ENCODE assay signal across 10 mouse cellular contexts in the genomic region with DNA sequence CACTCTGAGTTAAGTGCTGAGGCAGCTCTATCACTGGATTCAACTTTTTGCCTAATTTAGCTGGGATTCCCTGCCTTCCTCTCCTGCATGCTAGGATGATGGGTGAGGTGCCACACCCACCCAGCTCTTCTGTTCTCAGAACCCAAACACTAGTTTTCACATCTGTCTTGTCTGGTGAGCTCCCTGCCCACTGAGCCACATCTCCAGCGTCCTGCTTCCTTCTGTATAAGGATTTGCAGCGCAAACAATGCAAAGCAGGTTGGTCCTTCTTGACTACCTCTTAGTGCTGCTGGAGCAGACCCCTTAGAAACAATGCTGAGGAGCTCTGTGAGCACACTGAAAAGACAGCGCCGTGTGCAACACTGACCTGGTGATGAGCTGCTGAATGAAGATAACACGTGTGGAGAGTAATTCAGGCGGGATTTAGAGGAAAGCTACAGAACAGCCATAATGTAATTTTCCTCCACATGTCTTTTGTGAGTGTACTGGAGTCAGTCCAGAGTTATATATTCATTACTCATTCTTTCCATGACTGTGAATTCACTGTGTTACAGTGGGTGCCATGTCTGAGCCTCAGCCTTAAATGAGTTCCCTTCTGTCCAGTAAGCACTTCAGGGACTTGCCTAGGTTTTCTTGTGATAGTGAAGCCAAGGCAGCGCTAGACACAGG. TPM values are rescaled to one million over a fixed set of nuclear protein-coding genes. Genes with fewer than 3 reads are reported as not detected.
DNase-seq lines count a peak whose midpoint lies in the region; ATAC-seq and TF ChIP-seq lines count a peak whose summit lies in the region.
"Had no signal": no experiment of that assay in that cellular context is flagged by ENCODE, and none has a peak within 500 bp of the region (broad histone marks: within the 10 kb centered on the region; RNA-seq: fewer than 3 reads in every experiment).

No protein-coding gene starts in this region.

- H3K4me1 ChIP-seq in intestine, embryonic 16.5 days (ENCODE audit: control insufficient read depth, insufficient read depth, low read length), result no peaks in the 10 kb centered on the region
- no peaks in the 10 kb centered on the region for H3K4me1 ChIP-seq in intestine, postnatal 0 days (replicated peaks; ENCODE audit: control insufficient read depth, insufficient read depth, low read length)
- no peaks in the 10 kb centered on the region for H3K4me1 ChIP-seq in midbrain, embryonic 14.5 days (ENCODE audit: control insufficient read depth, insufficient read depth, low read length)
- H3K4me1 ChIP-seq in midbrain, embryonic 11.5 days (ENCODE audit: control insufficient read depth, insufficient read depth, low read length), result no peaks in the 10 kb centered on the region
- H3K4me1 ChIP-seq in stomach, embryonic 15.5 days, result no peaks in the 10 kb centered on the region

- TF ChIP-seq CTCF in intestine, postnatal 0 days (IDR thresholded peaks at IDR 0.05; ENCODE audit: low read depth), result no peak

- H3K4me3 ChIP-seq in intestine, embryonic 16.5 days (ENCODE audit: low read length), result no peak overlapping the region
- H3K4me3 ChIP-seq in intestine, postnatal 0 days (ENCODE audit: low read depth, low read length), result no peak overlapping the region
- no peak overlapping the region for H3K4me3 ChIP-seq in midbrain, embryonic 14.5 days (replicated peaks; ENCODE audit: low read depth, low read length)
- no peak overlapping the region for H3K4me3 ChIP-seq in midbrain, embryonic 11.5 days (ENCODE audit: low read depth, low read length)
- H3K4me3 ChIP-seq in stomach, embryonic 15.5 days (replicated peaks), result no peak overlapping the region

- peak overlapping the region; percentile 37; the same call in 1 of the 2 replicates for H3K27ac ChIP-seq in intestine, embryonic 16.5 days (ENCODE audit: low read length)
- no peak overlapping the region for H3K27ac ChIP-seq in intestine, postnatal 0 days (ENCODE audit: low read depth, low read length)
- H3K27ac ChIP-seq in midbrain, embryonic 14.5 days (replicated peaks; ENCODE audit: low read depth, low read length), result 0 out of 2 replicates have a peak overlapping the region, but pooled peaks have one; percentile 13
- H3K27ac ChIP-seq in midbrain, embryonic 11.5 days (ENCODE audit: low read depth, low read length), result no peak overlapping the region
- H3K27ac ChIP-seq in stomach, embryonic 15.5 days, result peak overlapping the region; percentile 58; the same call in 1 of the 2 replicates

- ATAC-seq in intestine, embryonic 16.5 days, result no peak
- no peak for ATAC-seq in intestine, postnatal 0 days
- ATAC-seq in midbrain, embryonic 14.5 days (ENCODE audit: low FRiP score, low TSS enrichment), result no peak
- ATAC-seq in midbrain, embryonic 11.5 days (ENCODE audit: low FRiP score), result no peak
- no peak for ATAC-seq in stomach, embryonic 15.5 days (ENCODE audit: insufficient read depth, low FRiP score, low read depth)

- no peak overlapping the region for H3K9ac ChIP-seq in intestine, embryonic 16.5 days (ENCODE audit: low read depth, low read length)
- no peak overlapping the region; the same call in 1 of the 2 replicates for H3K9ac ChIP-seq in intestine, postnatal 0 days (ENCODE audit: low read depth, low read length)
- H3K9ac ChIP-seq in midbrain, embryonic 14.5 days (replicated peaks; ENCODE audit: low read length), result no peak overlapping the region
- H3K9ac ChIP-seq in midbrain, embryonic 11.5 days (ENCODE audit: low read length), result no peak overlapping the region
- H3K9ac ChIP-seq in stomach, embryonic 15.5 days, result no peak overlapping the region

- H3K27me3 ChIP-seq in intestine, embryonic 16.5 days (replicated peaks; ENCODE audit: control insufficient read depth, insufficient read depth, low read length), result no peaks in the 10 kb centered on the region
- H3K27me3 ChIP-seq in intestine, postnatal 0 days (replicated peaks; ENCODE audit: control insufficient read depth, insufficient read depth, low read length), result no peaks in the 10 kb centered on the region
- no peaks in the 10 kb centered on the region for H3K27me3 ChIP-seq in midbrain, embryonic 14.5 days (ENCODE audit: control insufficient read depth, insufficient read depth, low read length)
- H3K27me3 ChIP-seq in midbrain, embryonic 11.5 days (ENCODE audit: control insufficient read depth, insufficient read depth, low read length), result no peaks in the 10 kb centered on the region
- H3K27me3 ChIP-seq in stomach, embryonic 15.5 days (replicated peaks), result no peaks in the 10 kb centered on the region

- 69% methylated on average over 7 of the region's 7 CpGs for WGBS in intestine, embryonic 16.5 days
- WGBS in intestine, postnatal 0 days, result 59% methylated on average over 7 of the region's 7 CpGs
- 78% methylated on average over 7 of the region's 7 CpGs for WGBS in midbrain, embryonic 14.5 days
- 85% methylated on average over 7 of the region's 7 CpGs for WGBS in midbrain, embryonic 11.5 days
- WGBS in stomach, embryonic 15.5 days, result 67% methylated on average over 7 of the region's 7 CpGs

- H3K4me2 ChIP-seq in intestine, embryonic 16.5 days (ENCODE audit: low read depth, low read length), result no peak overlapping the region
- H3K4me2 ChIP-seq in intestine, postnatal 0 days (replicated peaks; ENCODE audit: low read depth), result no peak overlapping the region
- no peak overlapping the region for H3K4me2 ChIP-seq in midbrain, embryonic 14.5 days (ENCODE audit: low read length)
- H3K4me2 ChIP-seq in midbrain, embryonic 11.5 days, result no peak overlapping the region
- no peak overlapping the region for H3K4me2 ChIP-seq in stomach, embryonic 15.5 days

- H3K36me3 ChIP-seq in intestine, embryonic 16.5 days (ENCODE audit: control insufficient read depth, insufficient read depth, low read length), result no peaks in the 10 kb centered on the region
- H3K36me3 ChIP-seq in intestine, postnatal 0 days (ENCODE audit: control insufficient read depth, insufficient read depth), result no peaks in the 10 kb centered on the region
- H3K36me3 ChIP-seq in midbrain, embryonic 14.5 days (ENCODE audit: control insufficient read depth, insufficient read depth, low read length), result no peaks in the 10 kb centered on the region
- no peaks in the 10 kb centered on the region for H3K36me3 ChIP-seq in midbrain, embryonic 11.5 days (ENCODE audit: control insufficient read depth, insufficient read depth, low read length)
- H3K36me3 ChIP-seq in stomach, embryonic 15.5 days, result no peaks in the 10 kb centered on the region

- no peaks in the 10 kb centered on the region for H3K9me3 ChIP-seq in intestine, embryonic 16.5 days (ENCODE audit: control insufficient read depth, low read length)
- H3K9me3 ChIP-seq in intestine, postnatal 0 days (ENCODE audit: control insufficient read depth), result no peaks in the 10 kb centered on the region
- no peaks in the 10 kb centered on the region for H3K9me3 ChIP-seq in midbrain, embryonic 14.5 days (ENCODE audit: control insufficient read depth, low read length)
- H3K9me3 ChIP-seq in midbrain, embryonic 11.5 days (ENCODE audit: control insufficient read depth, low read length), result no peaks in the 10 kb centered on the region
- no peaks in the 10 kb centered on the region for H3K9me3 ChIP-seq in stomach, embryonic 15.5 days

- DNase-seq in adrenal gland, adult 2 months, result peak; percentile 10
- no peak for DNase-seq in adrenal gland, postnatal 4 days (ENCODE audit: low spot score in 2 of 2)
- DNase-seq in midbrain, embryonic 14.5 days, result no peak
- no peak for DNase-seq in midbrain, embryonic 11.5 days (ENCODE audit: low spot score, missing footprints)
- DNase-seq in thymus, adult 18-20 months, result no peak
- DNase-seq: cerebellum, adult 8-10 months; left cerebral cortex, postnatal 4 days had no signal

RNA-seq across cellular contexts. Expression of gene Stard9, which starts 23.5 kb away (rescaled TPM):
- total RNA-seq in adrenal gland, adult 2 months (2021), result 1 to 10 TPM; 8.7 to 9.0 TPM
- 5.1 and 5.9 TPM in 2 replicates for polyA plus RNA-seq in adrenal gland, adult 2 months (2012; rRNA removed)
- 10 to 100 TPM; 23.7 to 26.2 TPM for total RNA-seq in adrenal gland, postnatal 4 days (2021)
- polyA plus RNA-seq in intestine, embryonic 16.5 days (2015; fragmentation: Nextera tagmentation; extraction: Ambion mirVana), result 2.5 and 3.3 TPM in 2 replicates
- polyA plus RNA-seq in intestine, postnatal 0 days (2015; fragmentation: Nextera tagmentation; extraction: Ambion mirVana), result 1.6 and 2.4 TPM in 2 replicates
- polyA plus RNA-seq in midbrain, embryonic 14.5 days (2014; fragmentation: Nextera tagmentation; extraction: Ambion mirVana), result 4.7 and 4.8 TPM in 2 replicates
- polyA plus RNA-seq in midbrain, embryonic 11.5 days (2014; fragmentation: Nextera tagmentation; extraction: Ambion mirVana), result 3.2 and 3.8 TPM in 2 replicates
- 4.3 and 4.4 TPM in 2 replicates for polyA plus RNA-seq in stomach, embryonic 15.5 days (2015; fragmentation: Nextera tagmentation; extraction: Ambion mirVana)

RNA-seq across cellular contexts. Expression of gene Lrrc57, which starts 43.1 kb away (rescaled TPM):
- total RNA-seq in adrenal gland, adult 2 months (2021), result 10 to 100 TPM; 17.9 to 21.6 TPM
- polyA plus RNA-seq in adrenal gland, adult 2 months (2012; rRNA removed), result 5.8 and 7.6 TPM in 2 replicates
- total RNA-seq in adrenal gland, postnatal 4 days (2021), result 10 to 100 TPM; 17.3 to 21.9 TPM
- polyA plus RNA-seq in intestine, embryonic 16.5 days (2015; fragmentation: Nextera tagmentation; extraction: Ambion mirVana), result 19.5 and 22.4 TPM in 2 replicates
- 23.6 and 24.7 TPM in 2 replicates for polyA plus RNA-seq in intestine, postnatal 0 days (2015; fragmentation: Nextera tagmentation; extraction: Ambion mirVana)
- polyA plus RNA-seq in midbrain, embryonic 14.5 days (2014; fragmentation: Nextera tagmentation; extraction: Ambion mirVana), result 25.1 and 26.5 TPM in 2 replicates
- 31.8 and 35.9 TPM in 2 replicates for polyA plus RNA-seq in midbrain, embryonic 11.5 days (2014; fragmentation: Nextera tagmentation; extraction: Ambion mirVana)
- 17.8 and 19.9 TPM in 2 replicates for polyA plus RNA-seq in stomach, embryonic 15.5 days (2015; fragmentation: Nextera tagmentation; extraction: Ambion mirVana)

RNA-seq across cellular contexts. Expression of gene Haus2, which starts 43.2 kb away (rescaled TPM):
- total RNA-seq in adrenal gland, adult 2 months (2021), result 10 to 100 TPM in 1 of 2 experiments, 1 to 10 TPM in 1; 9.4 to 12.6 TPM
- 0.61 and 0.95 TPM in 2 replicates for polyA plus RNA-seq in adrenal gland, adult 2 months (2012; rRNA removed)
- total RNA-seq in adrenal gland, postnatal 4 days (2021), result 10 to 100 TPM; 20.6 to 24.1 TPM
- polyA plus RNA-seq in intestine, embryonic 16.5 days (2015; fragmentation: Nextera tagmentation; extraction: Ambion mirVana), result 16.9 and 20.6 TPM in 2 replicates
- 11.1 and 11.6 TPM in 2 replicates for polyA plus RNA-seq in intestine, postnatal 0 days (2015; fragmentation: Nextera tagmentation; extraction: Ambion mirVana)
- 27.4 and 32.6 TPM in 2 replicates for polyA plus RNA-seq in midbrain, embryonic 14.5 days (2014; fragmentation: Nextera tagmentation; extraction: Ambion mirVana)
- 39.3 and 42.5 TPM in 2 replicates for polyA plus RNA-seq in midbrain, embryonic 11.5 days (2014; fragmentation: Nextera tagmentation; extraction: Ambion mirVana)
- 21.7 and 23.0 TPM in 2 replicates for polyA plus RNA-seq in stomach, embryonic 15.5 days (2015; fragmentation: Nextera tagmentation; extraction: Ambion mirVana)

Comparison
In these comparisons a context has a peak if more than half of its experiments do, and no peak if none do; other contexts are left out.
1. H3K27ac ChIP-seq: peak in intestine, embryonic 16.5 days (single experiment), midbrain, embryonic 14.5 days (single experiment) and stomach, embryonic 15.5 days (single experiment); none in intestine, postnatal 0 days (single experiment) and midbrain, embryonic 11.5 days (single experiment).